Mouse (Mus musculus): Measurements from ENCODE around the gene Rsc1a1. TPM values are rescaled to one million over a fixed set of nuclear protein-coding genes. Genes with fewer than 3 reads are reported as not detected.

Rsc1a1 gene
- polyA plus RNA-seq, 1 experiment from 2014 or later = 3.7 TPM

GRCm38 (mm10) chr4:141654509-141654908 lies 30.9 kb downstream of the Rsc1a1 start:
- Histone ChIP-seq H3K4me2 (ENCODE audit: low read length) (no peak overlapping the region), H3K4me3 (ENCODE audit: low read depth, low read length) (no peak overlapping the region), H3K27me3 (replicated peaks; ENCODE audit: control insufficient read depth, insufficient read depth, low read length) (no peaks in the 10 kb centered on the region), H3K9ac (ENCODE audit: low read length) (no peak overlapping the region), H3K9me3 (ENCODE audit: control insufficient read depth, low read length) (no peaks in the 10 kb centered on the region), H3K36me3 (ENCODE audit: control insufficient read depth, insufficient read depth, low read length) (peaks cover 24% of the 10 kb centered on the region), H3K27ac (ENCODE audit: low read depth) (no peak overlapping the region), H3K4me1 (replicated peaks; ENCODE audit: control insufficient read depth, insufficient read depth, low read length) (no peaks in the 10 kb centered on the region)
- DNase-seq (ENCODE audit: low spot score) = no peak
- WGBS = 93% methylated on average over 6 of the region's 6 CpGs
- no peak for ATAC-seq (replicated peaks; ENCODE audit: low FRiP score, low TSS enrichment, low read depth)

GRCm38 (mm10) chr4:141653813-141654212 lies 31.6 kb downstream of the Rsc1a1 start:
- 88% methylated on average over 13 of the region's 13 CpGs for WGBS
- DNase-seq (ENCODE audit: low spot score) (no peak), ATAC-seq (replicated peaks; ENCODE audit: low FRiP score, low TSS enrichment, low read depth) (no peak)
- Histone ChIP-seq H3K9me3 (ENCODE audit: control insufficient read depth, low read length) (no peaks in the 10 kb centered on the region), H3K36me3 (ENCODE audit: control insufficient read depth, insufficient read depth, low read length) (peaks cover 24% of the 10 kb centered on the region), H3K27me3 (replicated peaks; ENCODE audit: control insufficient read depth, insufficient read depth, low read length) (no peaks in the 10 kb centered on the region), H3K4me2 (ENCODE audit: low read length) (no peak overlapping the region), H3K4me1 (replicated peaks; ENCODE audit: control insufficient read depth, insufficient read depth, low read length) (no peaks in the 10 kb centered on the region), H3K4me3 (ENCODE audit: low read depth, low read length) (no peak overlapping the region), H3K27ac (ENCODE audit: low read depth) (no peak overlapping the region), H3K9ac (ENCODE audit: low read length) (no peak overlapping the region)

DNA sequence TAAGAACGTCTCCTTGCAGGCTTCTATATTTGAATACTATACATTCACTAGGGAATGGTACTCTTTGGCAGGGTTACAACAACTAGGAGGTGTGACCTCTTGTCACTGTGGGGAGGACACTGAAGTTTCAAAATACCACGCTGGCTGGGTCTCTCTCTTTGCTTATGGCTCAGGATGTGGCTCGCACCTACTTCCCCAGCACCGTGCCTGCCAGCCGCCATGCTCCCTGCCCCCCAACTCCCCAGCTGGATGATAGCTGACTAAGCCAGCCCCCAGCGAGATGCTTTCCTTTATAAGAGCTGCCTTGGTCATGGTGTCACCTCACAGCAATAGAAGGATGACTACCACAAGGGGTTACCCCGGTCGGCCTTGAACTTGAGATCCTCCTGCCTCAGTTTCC lies 32.4 kb downstream of the Rsc1a1 start:
- DNase-seq (ENCODE audit: low spot score) (no peak), ATAC-seq (replicated peaks; ENCODE audit: low FRiP score, low TSS enrichment, low read depth) (no peak)
- H3K27ac ChIP-seq (ENCODE audit: low read depth) = no peak overlapping the region
- H3K36me3 ChIP-seq (ENCODE audit: control insufficient read depth, insufficient read depth, low read length) = peaks cover 24% of the 10 kb centered on the region
- no peaks in the 10 kb centered on the region for H3K9me3 ChIP-seq (ENCODE audit: control insufficient read depth, low read length)
- no peak overlapping the region for H3K9ac ChIP-seq (ENCODE audit: low read length)
- H3K4me3 ChIP-seq (ENCODE audit: low read depth, low read length) = no peak overlapping the region
- H3K4me2 ChIP-seq (ENCODE audit: low read length) = no peak overlapping the region
- no peaks in the 10 kb centered on the region for H3K27me3 ChIP-seq (replicated peaks; ENCODE audit: control insufficient read depth, insufficient read depth, low read length)
- 90% methylated on average over 8 of the region's 8 CpGs for WGBS
- H3K4me1 ChIP-seq (replicated peaks; ENCODE audit: control insufficient read depth, insufficient read depth, low read length) = no peaks in the 10 kb centered on the region

DNA sequence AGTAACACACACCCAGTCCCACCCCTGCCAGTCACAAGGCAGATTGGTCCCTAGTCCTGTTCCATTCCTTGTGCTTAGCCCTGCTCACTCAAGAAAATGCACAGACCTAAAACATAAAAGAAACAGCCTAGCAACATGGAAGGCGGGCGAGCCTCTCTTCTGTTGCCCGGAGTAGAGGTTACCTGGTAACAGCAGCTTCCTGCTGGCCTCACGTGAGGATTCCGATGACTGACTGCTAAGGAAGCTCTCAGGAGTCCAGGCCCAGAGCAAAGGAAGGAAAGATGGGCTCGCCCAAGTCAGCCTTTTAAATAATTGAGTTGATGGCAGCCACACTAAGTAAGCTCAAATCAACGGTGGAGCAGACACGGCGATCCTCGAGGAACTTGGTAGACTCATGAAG lies 33.5 kb downstream of the Rsc1a1 start:
- H3K27ac ChIP-seq (ENCODE audit: low read depth) = no peak overlapping the region
- H3K36me3 ChIP-seq (ENCODE audit: control insufficient read depth, insufficient read depth, low read length) = peaks cover 17% of the 10 kb centered on the region
- no peak overlapping the region for H3K4me2 ChIP-seq (ENCODE audit: low read length)
- H3K9ac ChIP-seq (ENCODE audit: low read length) = no peak overlapping the region
- no peaks in the 10 kb centered on the region for H3K4me1 ChIP-seq (replicated peaks; ENCODE audit: control insufficient read depth, insufficient read depth, low read length)
- WGBS = 90% methylated on average over 10 of the region's 10 CpGs
- no peak for DNase-seq (ENCODE audit: low spot score)
- ATAC-seq (replicated peaks; ENCODE audit: low FRiP score, low TSS enrichment, low read depth) = no peak
- no peaks in the 10 kb centered on the region for H3K27me3 ChIP-seq (replicated peaks; ENCODE audit: control insufficient read depth, insufficient read depth, low read length)
- H3K4me3 ChIP-seq (ENCODE audit: low read depth, low read length) = no peak overlapping the region
- H3K9me3 ChIP-seq (ENCODE audit: control insufficient read depth, low read length) = no peaks in the 10 kb centered on the region

- H3K4me3 ChIP-seq (ENCODE audit: low read depth, low read length) = no peak overlapping the region
- peaks cover 16% of the 10 kb centered on the region for H3K36me3 ChIP-seq (ENCODE audit: control insufficient read depth, insufficient read depth, low read length)
- ATAC-seq (replicated peaks; ENCODE audit: low FRiP score, low TSS enrichment, low read depth) = no peak
- H3K27me3 ChIP-seq (replicated peaks; ENCODE audit: control insufficient read depth, insufficient read depth, low read length) = no peaks in the 10 kb centered on the region
- no peaks in the 10 kb centered on the region for H3K9me3 ChIP-seq (ENCODE audit: control insufficient read depth, low read length)
- H3K4me2 ChIP-seq (ENCODE audit: low read length) = no peak overlapping the region
- 91% methylated on average over 6 of the region's 6 CpGs for WGBS
- no peaks in the 10 kb centered on the region for H3K4me1 ChIP-seq (replicated peaks; ENCODE audit: control insufficient read depth, insufficient read depth, low read length)
- H3K27ac ChIP-seq (ENCODE audit: low read depth) = no peak overlapping the region
- H3K9ac ChIP-seq (ENCODE audit: low read length) = no peak overlapping the region
- no peak for DNase-seq (ENCODE audit: low spot score)
Measured at GRCm38 (mm10) chr4:141651286-141651685, 34.1 kb downstream of the Rsc1a1 start.

DNA sequence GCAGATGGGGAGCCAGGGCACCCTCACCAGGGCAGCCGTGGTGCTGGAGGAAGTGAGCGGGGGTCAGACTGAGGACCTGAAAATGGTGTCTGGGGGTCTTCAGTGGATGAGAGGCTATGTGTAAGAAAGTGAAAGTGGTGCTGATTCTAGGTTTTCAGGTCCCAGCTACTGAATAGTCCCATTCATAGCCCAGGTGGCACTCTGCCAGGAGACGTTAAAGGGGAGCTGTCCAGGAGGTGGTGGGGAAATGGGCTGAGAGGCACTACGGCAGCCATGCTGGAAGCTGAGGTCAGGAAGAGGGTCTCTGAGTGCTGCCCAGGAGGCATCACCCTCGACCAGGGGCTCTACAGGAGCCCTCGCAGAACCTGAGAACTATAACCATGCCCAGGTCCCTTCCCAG lies 36.2 kb downstream of the Rsc1a1 start:
- ATAC-seq (replicated peaks; ENCODE audit: low FRiP score, low TSS enrichment, low read depth) = no peak
- Histone ChIP-seq H3K9ac (ENCODE audit: low read length) (no peak overlapping the region), H3K4me3 (ENCODE audit: low read depth, low read length) (no peak overlapping the region), H3K4me2 (ENCODE audit: low read length) (no peak overlapping the region), H3K27ac (ENCODE audit: low read depth) (no peak overlapping the region), H3K27me3 (replicated peaks; ENCODE audit: control insufficient read depth, insufficient read depth, low read length) (no peaks in the 10 kb centered on the region), H3K9me3 (ENCODE audit: control insufficient read depth, low read length) (no peaks in the 10 kb centered on the region), H3K36me3 (ENCODE audit: control insufficient read depth, insufficient read depth, low read length) (peaks cover 16% of the 10 kb centered on the region), H3K4me1 (replicated peaks; ENCODE audit: control insufficient read depth, insufficient read depth, low read length) (no peaks in the 10 kb centered on the region)
- no peak for DNase-seq (ENCODE audit: low spot score)
- 78% methylated on average over 6 of the region's 6 CpGs for WGBS

GRCm38 (mm10) chr4:141648262-141648661 lies 37.1 kb downstream of the Rsc1a1 start:
- Histone ChIP-seq H3K9me3 (ENCODE audit: control insufficient read depth, low read length) (no peaks in the 10 kb centered on the region), H3K4me2 (ENCODE audit: low read length) (no peak overlapping the region), H3K9ac (ENCODE audit: low read length) (no peak overlapping the region), H3K27me3 (replicated peaks; ENCODE audit: control insufficient read depth, insufficient read depth, low read length) (no peaks in the 10 kb centered on the region), H3K27ac (ENCODE audit: low read depth) (no peak overlapping the region), H3K36me3 (ENCODE audit: control insufficient read depth, insufficient read depth, low read length) (peaks cover 12% of the 10 kb centered on the region), H3K4me1 (replicated peaks; ENCODE audit: control insufficient read depth, insufficient read depth, low read length) (peaks cover 6% of the 10 kb centered on the region; the same call in 1 of the 2 replicates), H3K4me3 (ENCODE audit: low read depth, low read length) (no peak overlapping the region)
- ATAC-seq (replicated peaks; ENCODE audit: low FRiP score, low TSS enrichment, low read depth) (no peak), DNase-seq (ENCODE audit: low spot score) (no peak)
- WGBS = 94% methylated on average over 5 of the region's 5 CpGs

DNA sequence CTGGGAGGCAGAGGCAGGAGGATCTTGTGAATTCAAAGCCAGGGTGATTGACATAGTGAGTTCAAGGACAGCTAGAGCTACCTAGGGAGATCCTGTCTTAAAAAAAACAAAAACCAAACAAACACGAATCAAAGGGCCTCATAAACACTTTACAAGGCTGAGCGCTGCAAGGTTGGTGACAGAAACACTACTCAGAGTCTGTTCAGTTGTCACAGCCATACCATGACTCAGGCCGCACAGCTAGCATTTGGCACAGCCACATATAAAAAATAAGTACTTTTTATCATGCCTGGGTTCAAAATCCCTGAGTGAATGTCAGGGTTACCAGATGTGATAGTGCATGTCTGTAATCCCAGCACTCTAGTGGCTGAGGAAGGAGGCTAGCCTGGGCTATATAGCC lies 38.2 kb downstream of the Rsc1a1 start:
- 91% methylated on average over 3 of the region's 3 CpGs for WGBS
- ATAC-seq (replicated peaks; ENCODE audit: low FRiP score, low TSS enrichment, low read depth) (no peak), DNase-seq (ENCODE audit: low spot score) (no peak)
- Histone ChIP-seq H3K4me1 (replicated peaks; ENCODE audit: control insufficient read depth, insufficient read depth, low read length) (peaks cover 6% of the 10 kb centered on the region; the same call in 1 of the 2 replicates), H3K36me3 (ENCODE audit: control insufficient read depth, insufficient read depth, low read length) (peaks cover 16% of the 10 kb centered on the region), H3K4me2 (ENCODE audit: low read length) (no peak overlapping the region), H3K9ac (ENCODE audit: low read length) (no peak overlapping the region), H3K27ac (ENCODE audit: low read depth) (no peak overlapping the region), H3K4me3 (ENCODE audit: low read depth, low read length) (no peak overlapping the region), H3K27me3 (replicated peaks; ENCODE audit: control insufficient read depth, insufficient read depth, low read length) (no peaks in the 10 kb centered on the region), H3K9me3 (ENCODE audit: control insufficient read depth, low read length) (no peaks in the 10 kb centered on the region)

- H3K27ac ChIP-seq (ENCODE audit: low read depth) = no peak overlapping the region
- 91% methylated on average over 8 of the region's 8 CpGs for WGBS
- no peak overlapping the region for H3K4me2 ChIP-seq (ENCODE audit: low read length)
- peaks cover 17% of the 10 kb centered on the region for H3K36me3 ChIP-seq (ENCODE audit: control insufficient read depth, insufficient read depth, low read length)
- H3K9me3 ChIP-seq (ENCODE audit: control insufficient read depth, low read length) = no peaks in the 10 kb centered on the region
- H3K9ac ChIP-seq (ENCODE audit: low read length) = no peak overlapping the region
- no peak overlapping the region for H3K4me3 ChIP-seq (ENCODE audit: low read depth, low read length)
- ATAC-seq (replicated peaks; ENCODE audit: low FRiP score, low TSS enrichment, low read depth) (no peak), DNase-seq (ENCODE audit: low spot score) (no peak)
- no peaks in the 10 kb centered on the region for H3K27me3 ChIP-seq (replicated peaks; ENCODE audit: control insufficient read depth, insufficient read depth, low read length)
- peaks cover 6% of the 10 kb centered on the region; the same call in 1 of the 2 replicates for H3K4me1 ChIP-seq (replicated peaks; ENCODE audit: control insufficient read depth, insufficient read depth, low read length)
Measured at GRCm38 (mm10) chr4:141645988-141646387, 39.4 kb downstream of the Rsc1a1 start.
